Mouse (Mus musculus) neural tube, embryonic 11.5 days (tissue): ENCODE measurements around the gene Relb. TPM values are rescaled to one million over a fixed set of nuclear protein-coding genes. Genes with fewer than 3 reads are reported as not detected.

Source experiments
- ATAC-seq: fragments of 200-750 bp; cut with Nextera tagmentation; 2 replicates; pipeline ENCODE4 v1.8.0; 2017; ENCODE audit warnings: moderate number of reproducible peaks, mild to moderate bottlenecking, moderate TSS enrichment, moderate library complexity; ENCODE audit not compliant: insufficient read depth, low FRiP score, low TSS enrichment
- DNase-seq: peaks from one replicate; pipeline ENCODE4 v3.0.0-alpha.2; 2015; ENCODE audit warnings: low spot score
- H3K27ac ChIP-seq: fragments of 300-500 bp; sonication (generic); 2 replicates; pipeline ENCODE4 v1.5.1; 2014; ENCODE audit warnings: low read depth, mild to moderate bottlenecking, low read length
- H3K27me3 ChIP-seq: fragments of 300-500 bp; sonication (generic); 2 replicates; pipeline ENCODE4 v1.6.1; 2014; ENCODE audit warnings: mild to moderate bottlenecking, low read length, mixed read lengths; ENCODE audit not compliant: control insufficient read depth, insufficient read depth
- H3K36me3 ChIP-seq: fragments of 300-500 bp; sonication (generic); 2 replicates; pipeline ENCODE4 v1.6.1; 2014; ENCODE audit warnings: mild to moderate bottlenecking, low read length, moderate library complexity, mixed read lengths; ENCODE audit not compliant: control insufficient read depth, insufficient read depth
- H3K4me1 ChIP-seq: fragments of 300-500 bp; sonication (generic); 2 replicates; pipeline ENCODE4 v1.6.1; 2014; ENCODE audit warnings: low read length, mixed read lengths; ENCODE audit not compliant: control insufficient read depth, insufficient read depth
- H3K4me2 ChIP-seq: fragments of 300-500 bp; sonication (generic); 2 replicates; pipeline ENCODE4 v1.6.1; 2014; ENCODE audit warnings: low read depth, mild to moderate bottlenecking, moderate library complexity
- H3K4me3 ChIP-seq: fragments of 300-500 bp; sonication (generic); 2 replicates; pipeline ENCODE4 v1.5.1; 2014; ENCODE audit warnings: low read depth, low read length
- H3K9ac ChIP-seq: fragments of 300-500 bp; sonication (generic); 2 replicates; pipeline ENCODE4 v1.6.1; 2014; ENCODE audit warnings: mild to moderate bottlenecking, low read length
- H3K9me3 ChIP-seq: fragments of 300-500 bp; sonication (generic); 2 replicates; pipeline ENCODE4 v1.6.1; 2016; ENCODE audit warnings: low read length; ENCODE audit not compliant: control insufficient read depth
- WGBS: fragments of 180-500 bp; shearing (Covaris S2); extraction: QIAGEN DNeasy Blood & Tissue Kit; methylation state at CpG from one replicate; pipeline ENCODE4 v1.1.7; 2014; 5-methylcytosine and 5-hydroxymethylcytosine counted together
- polyA plus RNA-seq: library from polyadenylated mRNA; unstranded; fragments of >200 nt; fragmentation: Nextera tagmentation; extraction: Ambion mirVana; gene quantifications from 2 replicates; pipeline ENCODE4 v1.2.1, GENCODE M21; 2014

Gene Relb
- 3.1 and 3.8 TPM in 2 replicates for polyA plus RNA-seq

- Histone ChIP-seq H3K4me2 (peak within 1 kb of the TSS; percentile 91), H3K36me3 (peaks cover 10% of the 10 kb centered on the region), H3K9me3 (no peaks in the 10 kb centered on the region), H3K9ac (peak within 1 kb of the TSS; percentile 42), H3K4me1 (no peaks in the 10 kb centered on the region), H3K27ac (no peak within 1 kb of the TSS), H3K27me3 (no peaks in the 10 kb centered on the region), H3K4me3 (peak within 1 kb of the TSS; percentile 73)
- WGBS: 1% methylated on average over 25 of the region's 41 CpGs
- ATAC-seq: peak; percentile 75
- peak; percentile 91 for DNase-seq
Observed at GRCm38 (mm10) chr7:19629361-19629734, at the start of gene Relb. Relb (minus strand) TSS chr7:19629438.

DNA sequence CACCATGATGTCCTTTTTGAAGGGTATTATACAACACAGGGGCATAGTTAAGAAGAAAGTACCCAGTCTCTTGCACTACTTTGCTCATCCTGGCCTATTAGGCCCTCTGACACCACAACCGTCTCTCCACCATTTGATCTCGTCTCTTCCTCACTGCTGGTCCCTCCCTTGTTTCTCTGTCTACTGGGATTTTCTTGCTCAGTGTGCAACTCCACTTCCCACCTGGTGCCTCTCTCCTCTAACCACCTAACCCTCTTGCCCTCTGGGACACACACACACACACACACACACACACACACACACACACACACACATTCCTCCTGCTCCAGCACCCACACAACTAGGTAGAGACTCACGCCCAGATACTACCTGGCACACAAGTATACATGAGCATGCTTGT, 49.7 kb upstream of the Relb start:
- DNase-seq: no peak
- WGBS: 94% methylated on average over 3 of the region's 3 CpGs
- no peaks in the 10 kb centered on the region for H3K27me3 ChIP-seq
- no peak overlapping the region for H3K9ac ChIP-seq
- no peak for ATAC-seq
- no peaks in the 10 kb centered on the region for H3K9me3 ChIP-seq
- H3K4me1 ChIP-seq: no peaks in the 10 kb centered on the region
- no peak overlapping the region for H3K27ac ChIP-seq
- H3K4me3 ChIP-seq: no peak overlapping the region
- H3K36me3 ChIP-seq: no peaks in the 10 kb centered on the region
- no peak overlapping the region for H3K4me2 ChIP-seq

- no peaks in the 10 kb centered on the region for H3K4me1 ChIP-seq
- no peak within 1 kb of the TSS for H3K27ac ChIP-seq
- no peak within 1 kb of the TSS for H3K9ac ChIP-seq
- no peaks in the 10 kb centered on the region for H3K9me3 ChIP-seq
- no peaks in the 10 kb centered on the region for H3K36me3 ChIP-seq
- ATAC-seq (no peak), DNase-seq (no peak)
- no peak within 1 kb of the TSS for H3K4me2 ChIP-seq
- WGBS: 79% methylated on average over 8 of the region's 8 CpGs
- H3K27me3 ChIP-seq: no peaks in the 10 kb centered on the region
- no peak within 1 kb of the TSS for H3K4me3 ChIP-seq
Observed at GRCm38 (mm10) chr7:19677872-19678271, 48.6 kb upstream of the Relb start, which contains the start of gene Apoc2. Apoc2 (minus strand) TSS chr7:19677941.

GRCm38 (mm10) chr7:19676662-19677061, 47.4 kb upstream of the Relb start:
- WGBS: 40% methylated on average over 1 of the region's 1 CpGs
- Histone ChIP-seq H3K4me1 (no peaks in the 10 kb centered on the region), H3K4me2 (no peak overlapping the region), H3K9ac (no peak overlapping the region), H3K27ac (no peak overlapping the region), H3K9me3 (no peaks in the 10 kb centered on the region), H3K36me3 (no peaks in the 10 kb centered on the region), H3K27me3 (no peaks in the 10 kb centered on the region), H3K4me3 (no peak overlapping the region)
- ATAC-seq (no peak), DNase-seq (no peak)

- Histone ChIP-seq H3K4me3 (no peak overlapping the region), H3K27me3 (no peaks in the 10 kb centered on the region), H3K4me2 (no peak overlapping the region), H3K9ac (no peak overlapping the region), H3K27ac (no peak overlapping the region), H3K9me3 (no peaks in the 10 kb centered on the region), H3K4me1 (no peaks in the 10 kb centered on the region), H3K36me3 (no peaks in the 10 kb centered on the region)
- DNase-seq (no peak), ATAC-seq (no peak)
- WGBS: 84% methylated on average over 10 of the region's 10 CpGs
Observed at GRCm38 (mm10) chr7:19675824-19676223, 46.6 kb upstream of the Relb start.

DNA sequence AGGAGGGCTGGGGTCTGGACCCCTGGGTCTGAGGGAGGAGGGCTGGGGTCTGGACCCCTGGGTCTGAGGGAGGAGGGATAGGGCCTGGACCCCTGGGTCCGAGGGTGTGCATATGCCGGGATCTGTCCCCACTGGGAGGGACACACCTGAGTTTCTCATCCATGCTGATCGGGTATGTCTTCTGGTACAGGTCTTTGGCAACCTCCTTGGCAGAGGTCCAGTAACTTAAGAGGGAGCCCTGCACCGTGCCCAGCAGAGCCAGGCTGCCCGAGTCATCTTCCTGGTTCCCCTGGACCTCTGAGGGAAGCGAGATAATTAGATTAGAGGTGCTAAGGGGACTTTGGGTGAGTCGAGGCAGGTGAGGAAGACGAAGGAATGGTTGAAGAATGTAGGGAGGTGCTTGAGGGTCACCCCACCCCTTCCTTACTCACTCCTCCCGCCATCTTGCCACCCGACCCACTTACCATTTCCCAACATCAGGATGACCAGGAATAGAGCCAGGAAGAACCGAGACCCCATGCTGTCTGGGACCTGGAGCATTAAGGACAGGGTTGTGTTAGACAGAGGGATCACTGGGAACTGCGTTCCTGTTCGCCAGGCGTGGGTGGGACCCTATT, 44.0 kb upstream of the Relb start:
- Histone ChIP-seq H3K27ac (no peak overlapping the region), H3K9ac (no peak overlapping the region), H3K27me3 (no peaks in the 10 kb centered on the region), H3K36me3 (no peaks in the 10 kb centered on the region), H3K4me3 (no peak overlapping the region), H3K4me2 (no peak overlapping the region), H3K4me1 (no peaks in the 10 kb centered on the region), H3K9me3 (no peaks in the 10 kb centered on the region)
- ATAC-seq: no peak
- WGBS: 73% methylated on average over 14 of the region's 14 CpGs
- DNase-seq: no peak

GRCm38 (mm10) chr7:19671511-19671910, 42.3 kb upstream of the Relb start:
- WGBS: 71% methylated on average over 10 of the region's 10 CpGs
- Histone ChIP-seq H3K27ac (no peak overlapping the region), H3K4me3 (no peak overlapping the region), H3K4me2 (no peak overlapping the region), H3K4me1 (no peaks in the 10 kb centered on the region), H3K27me3 (no peaks in the 10 kb centered on the region), H3K9me3 (no peaks in the 10 kb centered on the region), H3K9ac (no peak overlapping the region), H3K36me3 (no peaks in the 10 kb centered on the region)
- no peak for ATAC-seq
- DNase-seq: no peak

GRCm38 (mm10) chr7:19668947-19669721, 39.9 kb upstream of the Relb start:
- ATAC-seq (peak; percentile 58; the same call in 1 of the 2 replicates), DNase-seq (peak; percentile 87)
- peaks cover 6% of the 10 kb centered on the region for H3K4me1 ChIP-seq
- H3K36me3 ChIP-seq: no peaks in the 10 kb centered on the region
- peak overlapping the region; percentile 29 for H3K4me2 ChIP-seq
- no peak overlapping the region for H3K9ac ChIP-seq
- WGBS: 9% methylated on average over 10 of the region's 10 CpGs
- no peaks in the 10 kb centered on the region for H3K9me3 ChIP-seq
- H3K4me3 ChIP-seq: no peak overlapping the region
- H3K27me3 ChIP-seq: no peaks in the 10 kb centered on the region
- no peak overlapping the region for H3K27ac ChIP-seq

GRCm38 (mm10) chr7:19667434-19667833, 38.2 kb upstream of the Relb start:
- WGBS: 76% methylated on average over 2 of the region's 2 CpGs
- ATAC-seq: no peak
- no peak overlapping the region for H3K4me2 ChIP-seq

More at GRCm38 (mm10) chr7:19667434-19667833, 38.2 kb upstream of the Relb start:
- H3K27ac ChIP-seq: no peak overlapping the region
- H3K4me3 ChIP-seq: no peak overlapping the region
- no peaks in the 10 kb centered on the region for H3K36me3 ChIP-seq
- no peaks in the 10 kb centered on the region for H3K27me3 ChIP-seq
- no peaks in the 10 kb centered on the region for H3K9me3 ChIP-seq
- peaks cover 13% of the 10 kb centered on the region for H3K4me1 ChIP-seq
- no peak for DNase-seq
- no peak overlapping the region for H3K9ac ChIP-seq
